Mouse (Mus musculus) adrenal gland, postnatal 14 days (tissue): ENCODE measurements around the gene Esrrg. TPM values are rescaled to one million over a fixed set of nuclear protein-coding genes. Genes with fewer than 3 reads are reported as not detected.

ENCODE experiments used
- DNase-seq: peaks from one replicate; pipeline ENCODE4 v3.0.0; 2021; ENCODE audit warnings: mixed read lengths
- total RNA-seq: library from RNA; stranded (reverse); gene quantifications from 2 replicates; pipeline ENCODE4 v1.2.3, GENCODE M21; 2021

Esrrg gene
- total RNA-seq, 1 experiment from 2014 or later = 17.7 TPM

DNA sequence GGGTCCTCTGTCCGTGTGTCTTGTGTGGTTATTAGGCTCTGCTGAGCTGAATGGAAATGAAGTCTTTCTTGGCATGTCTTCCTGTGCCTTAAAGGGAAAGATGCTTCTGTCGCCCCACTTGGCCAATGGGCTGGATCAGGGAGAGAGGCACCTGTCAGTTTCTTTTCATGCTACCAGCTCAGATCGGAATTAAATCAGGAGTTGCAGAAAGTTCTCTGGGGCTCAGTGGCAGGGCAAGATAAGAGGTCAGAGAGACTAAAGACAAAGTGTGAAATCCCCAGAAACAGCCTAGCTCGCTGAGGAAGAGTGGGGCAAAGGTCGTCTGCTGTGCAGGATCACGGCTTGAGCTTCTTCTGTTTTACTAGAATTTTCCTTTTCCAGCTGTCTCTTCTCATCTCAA is 97.5 kb downstream of the Esrrg start:
- DNase-seq = peak; percentile 15

GRCm38 (mm10) chr1:187707176-187707575 is 98.6 kb downstream of the Esrrg start:
- no peak for DNase-seq

- no peak for DNase-seq
Observed at GRCm38 (mm10) chr1:187710434-187710948, 101.9 kb downstream of the Esrrg start.

DNA sequence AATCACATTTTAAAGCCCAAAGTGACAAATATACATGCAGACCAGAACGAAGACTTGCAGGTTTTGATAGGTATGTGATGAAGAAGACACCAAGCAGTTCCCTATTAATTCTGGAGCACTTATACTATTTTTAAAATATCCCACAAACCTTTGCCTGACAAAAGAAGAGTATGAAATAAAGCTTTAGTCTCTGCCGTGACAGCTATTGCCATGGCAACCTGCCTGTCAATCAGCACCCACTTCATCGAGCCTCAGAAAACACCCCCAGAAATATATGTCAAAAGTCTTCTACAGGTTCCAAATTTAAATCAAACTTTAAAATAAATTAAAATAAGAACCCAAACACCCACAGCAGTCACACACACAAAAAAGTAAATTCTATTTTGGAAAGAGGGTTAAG is 112.4 kb downstream of the Esrrg start:
- DNase-seq = no peak

DNA sequence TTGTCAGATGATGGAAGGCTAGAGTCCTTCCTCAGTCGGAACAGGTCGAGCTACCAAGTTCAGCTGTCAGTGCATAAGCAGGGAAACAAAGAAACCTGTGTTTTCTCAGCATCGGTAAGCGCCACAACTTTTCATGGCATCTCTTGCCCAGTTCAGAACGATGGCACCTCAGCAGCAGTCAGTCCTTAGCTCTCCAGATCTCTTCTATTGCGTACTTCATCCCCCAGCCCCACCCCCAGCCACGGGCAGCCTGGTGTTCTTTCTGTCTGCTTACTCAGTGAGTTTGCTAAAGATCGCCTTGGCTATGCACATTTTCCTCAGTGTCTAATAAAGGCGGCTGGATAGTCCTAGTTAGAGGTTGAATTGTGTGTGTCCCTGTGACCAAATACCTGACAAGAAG is 113.4 kb downstream of the Esrrg start:
- no peak for DNase-seq

DNA sequence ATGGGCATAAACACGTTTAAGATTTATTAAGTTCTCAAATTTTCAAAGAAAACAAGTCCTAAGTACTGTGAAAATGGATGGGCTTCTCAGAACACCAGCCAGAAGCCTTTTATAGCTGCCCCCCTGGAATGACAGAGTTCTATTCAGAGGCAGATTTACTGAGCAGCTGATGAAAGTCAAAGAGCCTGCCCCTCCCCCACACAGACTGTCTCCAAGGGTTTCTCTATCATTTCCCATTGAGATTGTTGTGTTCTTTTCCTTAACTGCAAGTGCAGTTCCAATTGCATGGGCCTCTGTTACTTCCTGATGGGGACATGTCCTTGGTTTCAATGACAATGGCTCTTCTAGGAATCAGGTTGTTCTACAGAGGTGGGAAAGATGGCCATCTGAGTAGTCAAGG is 116.1 kb downstream of the Esrrg start:
- no peak for DNase-seq

GRCm38 (mm10) chr1:187725351-187725750 is 116.8 kb downstream of the Esrrg start:
- DNase-seq = no peak

DNA sequence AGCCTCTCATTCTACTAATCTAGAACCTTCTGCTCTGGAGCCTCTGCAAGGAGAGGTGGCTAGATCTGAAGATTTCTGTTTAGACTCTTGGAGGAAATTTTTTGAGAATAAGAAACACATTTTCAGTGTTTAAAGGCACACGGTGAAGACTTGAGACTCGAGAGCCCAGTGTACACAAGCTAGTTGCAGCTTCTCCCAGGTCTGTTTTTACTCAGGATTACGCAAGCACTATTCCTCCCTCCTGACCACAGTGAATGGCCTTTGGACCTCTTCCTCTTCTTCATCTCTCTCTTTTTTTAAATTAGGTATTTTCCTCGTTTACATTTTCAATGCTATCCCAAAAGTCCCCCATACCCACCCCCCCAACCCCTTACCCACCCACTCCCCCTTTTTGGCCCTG is 122.6 kb downstream of the Esrrg start:
- no peak for DNase-seq

- no peak for DNase-seq
Observed at GRCm38 (mm10) chr1:187736507-187736906, 127.9 kb downstream of the Esrrg start.

- no peak for DNase-seq
Observed at GRCm38 (mm10) chr1:187737296-187737695, 128.7 kb downstream of the Esrrg start.

DNA sequence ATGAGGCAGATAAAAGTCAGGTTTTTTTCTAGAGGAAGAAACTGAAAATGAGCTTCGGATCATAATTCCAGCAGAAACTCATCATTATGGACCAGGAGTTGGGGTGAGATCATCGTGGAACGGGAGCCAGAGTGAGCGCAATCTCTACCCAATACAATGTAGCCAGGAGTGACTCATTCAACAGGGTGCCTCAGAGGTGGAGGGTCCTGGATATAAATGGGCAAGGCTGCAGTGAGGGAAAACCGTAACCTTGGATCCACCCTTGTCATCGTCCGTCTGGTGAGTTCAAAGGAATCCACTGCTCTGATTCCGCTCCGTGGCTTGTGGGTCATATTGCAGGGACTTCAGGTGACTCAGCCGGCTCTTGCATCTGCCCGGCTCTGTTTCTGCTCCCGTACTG is 131.9 kb downstream of the Esrrg start:
- DNase-seq = peak; percentile 67

- no peak for DNase-seq
Observed at GRCm38 (mm10) chr1:187741306-187741705, 132.7 kb downstream of the Esrrg start.

DNA sequence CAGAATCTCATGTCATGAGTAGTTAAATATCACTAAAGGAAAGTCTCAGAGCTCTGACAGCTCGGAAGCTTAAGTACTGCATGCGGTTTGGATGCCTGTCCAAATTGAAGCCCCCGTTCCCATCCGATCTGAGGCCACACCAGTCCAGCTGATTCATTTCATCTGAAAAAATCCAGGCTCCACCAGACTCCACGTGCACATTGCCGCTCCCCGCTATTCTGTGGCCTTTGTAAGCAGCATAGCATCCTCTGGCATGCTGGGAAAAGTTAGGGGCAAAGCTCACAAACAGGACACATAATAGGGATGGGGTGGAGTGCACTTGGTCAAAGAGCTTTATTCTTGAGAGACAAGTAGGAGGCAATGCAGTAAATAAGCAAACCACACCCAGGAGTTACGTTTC is 133.5 kb downstream of the Esrrg start:
- DNase-seq = no peak

DNA sequence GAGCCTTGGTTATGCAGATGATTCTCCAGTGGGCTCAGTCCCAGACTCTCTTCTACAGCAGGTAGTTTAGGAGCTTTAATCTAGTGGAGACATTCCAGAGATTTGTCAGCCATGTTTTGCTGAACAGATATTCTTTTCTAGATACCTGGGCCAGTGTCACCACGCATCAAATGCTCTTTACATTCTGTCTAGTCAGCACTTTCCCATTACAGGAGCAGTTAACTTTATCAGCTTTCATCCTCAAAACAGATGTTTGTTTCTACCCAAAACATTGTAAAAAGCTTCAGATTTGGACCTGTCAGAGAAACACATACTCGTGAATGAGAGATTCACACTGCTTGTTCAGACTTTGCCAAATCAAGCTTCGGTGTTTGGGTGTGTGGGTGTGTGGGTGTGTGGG is 140.7 kb downstream of the Esrrg start:
- no peak for DNase-seq

DNA sequence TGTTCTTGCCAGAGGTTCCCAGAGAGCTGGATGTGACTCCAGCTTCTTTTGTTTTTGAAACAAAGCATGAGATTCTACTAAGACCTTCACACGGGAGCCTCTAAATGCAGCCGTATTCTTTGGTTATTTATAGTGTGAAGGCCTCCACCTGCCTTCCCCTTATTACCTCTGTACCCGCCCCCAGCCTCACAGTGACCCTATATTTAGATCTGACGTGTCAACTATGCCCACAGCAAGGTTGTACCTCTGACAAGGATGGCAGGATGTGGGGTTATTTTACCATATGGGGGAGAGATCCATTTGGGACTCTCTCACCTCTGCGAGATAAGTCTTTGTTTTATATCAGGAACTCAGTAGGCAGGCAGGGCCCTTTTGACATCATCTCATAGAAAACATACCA is 141.3 kb downstream of the Esrrg start:
- no peak for DNase-seq

DNA sequence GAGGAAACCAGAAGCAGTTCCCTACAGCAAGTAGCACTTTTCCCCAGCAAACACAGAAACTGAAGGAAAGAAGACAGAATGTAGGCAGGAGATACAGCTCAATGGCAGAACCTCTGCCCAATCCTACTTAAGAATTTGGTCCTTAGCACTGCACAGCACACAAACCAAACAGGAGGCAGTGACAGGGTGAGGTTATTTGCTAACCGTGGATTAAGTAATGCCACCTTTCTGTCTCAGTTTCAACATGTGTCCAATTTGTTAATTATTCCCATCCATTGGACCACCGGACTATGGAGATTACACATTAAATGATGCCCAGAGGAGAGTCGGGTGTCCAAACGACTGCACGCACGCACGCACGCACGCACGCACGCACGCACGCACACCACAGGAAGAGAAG is 146.9 kb downstream of the Esrrg start:
- DNase-seq = no peak

DNA sequence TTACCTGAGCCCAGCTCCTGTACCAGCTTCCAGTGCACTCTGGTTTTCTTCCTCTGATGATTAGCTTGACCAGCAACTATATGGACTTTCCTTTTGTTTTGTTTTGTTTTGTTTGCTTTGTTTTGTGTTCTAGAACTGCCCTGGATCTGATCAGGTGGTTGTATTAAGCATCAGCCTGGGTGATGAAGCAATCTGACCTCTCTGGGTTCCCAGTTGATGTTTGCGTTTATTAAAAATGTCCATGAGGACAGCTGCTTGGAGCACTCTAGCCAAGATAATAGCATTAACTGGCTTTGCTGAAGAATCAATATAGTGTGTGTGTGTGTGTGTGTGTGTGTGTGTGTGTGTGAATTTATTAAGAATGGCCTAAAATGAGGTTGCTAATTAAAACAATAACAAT is 149.4 kb downstream of the Esrrg start:
- no peak for DNase-seq

DNA sequence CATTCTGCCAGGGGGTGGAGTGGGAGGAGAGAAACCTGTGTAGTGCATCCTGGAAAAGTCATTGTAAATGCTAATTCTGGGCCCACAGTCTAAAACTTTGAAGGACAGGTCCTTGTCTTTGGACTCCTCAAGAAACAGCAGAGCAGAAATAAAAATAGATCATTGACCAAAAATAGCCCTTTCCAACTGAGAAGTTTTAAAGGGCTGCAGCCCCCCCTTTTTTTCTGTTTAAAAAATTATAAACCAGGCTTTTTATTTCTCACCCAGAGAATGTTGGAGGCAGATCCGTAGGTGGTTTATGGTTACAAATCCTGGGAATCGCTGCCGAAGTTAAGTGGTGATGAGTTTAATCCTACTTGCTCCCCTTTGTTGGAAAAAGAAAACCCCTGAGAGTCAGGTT is 150.0 kb downstream of the Esrrg start:
- no peak for DNase-seq

GRCm38 (mm10) chr1:187759536-187759935 is 150.9 kb downstream of the Esrrg start:
- DNase-seq = no peak

GRCm38 (mm10) chr1:187762641-187763450 is 154.3 kb downstream of the Esrrg start:
- DNase-seq = peak; percentile 15

DNA sequence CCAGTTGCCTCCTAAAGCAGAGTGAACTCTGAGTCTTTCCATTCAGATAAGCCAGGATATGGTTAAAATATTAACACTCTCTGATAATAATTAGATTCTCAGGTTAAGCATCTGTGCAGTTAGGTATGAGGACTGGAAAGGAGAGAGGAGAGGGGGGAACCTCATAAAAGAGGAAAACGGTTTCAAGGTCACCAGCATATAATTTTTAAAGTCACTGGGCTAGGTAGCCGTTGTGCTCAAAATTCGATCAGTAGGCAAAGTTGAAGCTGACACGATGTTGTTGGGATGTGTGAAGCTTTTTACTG is 154.8 kb downstream of the Esrrg start:
- no peak for DNase-seq

DNA sequence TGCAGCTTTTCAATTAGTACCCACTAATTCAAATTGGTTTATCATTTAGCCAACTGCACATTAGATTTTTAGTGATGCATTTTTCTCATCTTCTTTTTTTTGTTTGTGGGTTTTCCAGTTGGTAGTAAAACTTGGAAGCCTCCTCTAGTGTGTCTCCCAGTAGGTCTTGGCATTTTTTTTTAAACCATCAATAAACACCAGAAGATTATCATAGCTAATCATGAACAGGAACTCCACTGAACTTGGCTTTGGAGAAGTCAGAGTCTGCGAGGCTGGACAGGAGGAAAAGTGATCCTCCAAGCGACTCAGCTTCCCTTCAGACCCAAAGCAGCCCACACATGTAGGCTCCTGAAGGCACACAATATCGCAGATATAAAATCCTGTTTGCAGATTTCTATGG is 155.2 kb downstream of the Esrrg start:
- DNase-seq = no peak

DNA sequence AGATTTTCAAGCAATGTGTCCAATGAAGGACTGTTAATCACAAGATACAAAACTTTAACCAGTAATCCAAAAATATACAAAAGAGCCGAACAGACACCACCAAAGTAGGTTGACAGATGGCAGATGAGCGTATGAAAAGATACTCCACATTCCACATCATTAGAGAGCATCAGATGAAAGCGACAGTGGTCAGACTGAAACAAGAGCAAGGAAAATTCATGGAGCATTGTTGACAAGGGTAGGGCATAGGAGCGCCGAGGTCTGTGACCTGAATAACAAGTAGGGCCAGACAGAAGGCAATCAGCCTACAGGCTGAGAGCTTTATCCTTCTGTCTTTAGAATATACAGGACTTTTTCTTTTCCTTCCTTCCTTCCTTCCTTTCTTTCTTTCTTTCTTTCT is 157.0 kb downstream of the Esrrg start:
- DNase-seq = no peak

- DNase-seq = no peak
Observed at GRCm38 (mm10) chr1:187767355-187767754, 158.8 kb downstream of the Esrrg start.

DNA sequence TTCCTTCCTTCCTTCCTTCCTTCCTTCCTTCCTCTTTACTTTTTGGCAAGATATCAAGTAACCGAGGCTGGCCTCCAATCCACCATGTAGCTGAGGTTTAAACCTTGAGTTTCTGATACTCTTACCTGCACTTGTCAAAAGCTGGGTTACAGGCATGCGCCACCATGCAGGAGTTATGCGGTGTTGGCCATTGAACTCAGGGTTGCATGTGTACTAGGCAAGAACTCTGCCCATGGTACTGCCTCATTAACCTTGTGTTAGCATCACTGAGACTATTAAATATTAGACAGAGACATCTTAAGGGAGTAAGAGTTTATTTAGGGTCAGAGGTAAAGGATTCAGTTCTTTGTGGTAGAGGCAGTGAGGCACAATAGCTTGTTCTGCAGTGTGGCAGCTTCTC is 161.6 kb downstream of the Esrrg start:
- DNase-seq = no peak
